29 mouse cellular contexts compared by ENCODE assay signal in genomic region chr19:49563612-49564256, GRCm38 (mm10).
"Had no signal": no experiment of that assay in that cellular context is flagged by ENCODE, and none has a peak within 500 bp of the region (broad histone marks: within the 10 kb centered on the region; RNA-seq: fewer than 3 reads in every experiment).

No protein-coding gene starts in this region.

- H3K4me3 ChIP-seq: heart, adult 2 months; heart, embryonic 13.5 days; heart, embryonic 15.5 days; hindbrain, embryonic 13.5 days; hindbrain, embryonic 15.5 days; kidney, embryonic 15.5 days; layer of hippocampus, adult 2 months; limb, embryonic 10.5 days; limb, embryonic 12.5 days; liver, embryonic 13.5 days; liver, embryonic 15.5 days had no signal

- H3K27me3 ChIP-seq: heart, embryonic 13.5 days; heart, embryonic 15.5 days; hindbrain, embryonic 13.5 days; hindbrain, embryonic 15.5 days; kidney, embryonic 15.5 days; limb, embryonic 12.5 days; liver, embryonic 13.5 days; liver, embryonic 15.5 days had no signal

- ATAC-seq: hindbrain, postnatal 0 days; intestine, embryonic 16.5 days; liver, postnatal 0 days had no signal

- H3K36me3 ChIP-seq: heart, embryonic 13.5 days; heart, embryonic 15.5 days; hindbrain, embryonic 13.5 days; hindbrain, embryonic 15.5 days; kidney, embryonic 15.5 days; limb, embryonic 10.5 days; limb, embryonic 12.5 days; liver, embryonic 13.5 days; liver, embryonic 15.5 days had no signal

- H3K4me1 ChIP-seq: heart, embryonic 13.5 days; heart, embryonic 15.5 days; hindbrain, embryonic 13.5 days; hindbrain, embryonic 15.5 days; kidney, embryonic 15.5 days; limb, embryonic 10.5 days; limb, embryonic 12.5 days; liver, embryonic 13.5 days; liver, embryonic 15.5 days had no signal

- H3K9me3 ChIP-seq: heart, embryonic 13.5 days; heart, embryonic 15.5 days; hindbrain, embryonic 13.5 days; hindbrain, embryonic 15.5 days; kidney, embryonic 15.5 days; limb, embryonic 10.5 days; limb, embryonic 12.5 days; liver, embryonic 13.5 days; liver, embryonic 15.5 days had no signal

- H3K4me2 ChIP-seq: heart, embryonic 11.5 days; heart, embryonic 13.5 days; heart, embryonic 15.5 days; hindbrain, embryonic 13.5 days; hindbrain, embryonic 15.5 days; kidney, embryonic 15.5 days; limb, embryonic 12.5 days; liver, embryonic 11.5 days; liver, embryonic 13.5 days; liver, embryonic 15.5 days had no signal

- DNase-seq: gastrocnemius, postnatal 14 days; gastrocnemius, postnatal 36 days; heart, adult 11 months; heart, adult 2 months; heart, postnatal 14 days; heart, postnatal 36 days; kidney, adult 11 months; kidney, adult 2 months; kidney, adult 9 months; kidney, postnatal 25 days; kidney, postnatal 4 days; layer of hippocampus, postnatal 36 days; liver; liver, embryonic 13.5 days; liver, postnatal 0 days had no signal

- H3K27ac ChIP-seq: heart, adult 2 months; heart, embryonic 13.5 days; heart, embryonic 15.5 days; hindbrain, embryonic 13.5 days; hindbrain, embryonic 15.5 days; hindbrain, postnatal 0 days; kidney, embryonic 15.5 days; kidney, postnatal 0 days; layer of hippocampus, adult 2 months; limb, embryonic 10.5 days; limb, embryonic 12.5 days; liver, embryonic 13.5 days; liver, embryonic 15.5 days had no signal

- H3K9ac ChIP-seq: heart, embryonic 13.5 days; heart, embryonic 15.5 days; hindbrain, embryonic 13.5 days; hindbrain, embryonic 15.5 days; kidney, embryonic 15.5 days; limb, embryonic 12.5 days; liver, embryonic 13.5 days; liver, embryonic 15.5 days; liver, postnatal 0 days had no signal
